Mouse (Mus musculus) olfactory bulb, adult 2 months (tissue): ENCODE measurements around the gene Nr3c2.

Source experiments
- CTCF ChIP-seq: fragments of 200-500 bp; IDR thresholded peaks from 2 replicates; pipeline ENCODE4 v1.5.1; 2012; ENCODE audit warnings: low read depth, mild to moderate bottlenecking, low read length, moderate library complexity; ENCODE audit not compliant: insufficient read depth
- POLR2A ChIP-seq: fragments of 200-500 bp; IDR thresholded peaks from 2 replicates; pipeline ENCODE4 v1.6.1; 2012; ENCODE audit warnings: mild to moderate bottlenecking, low read depth, low read length, moderate library complexity; ENCODE audit not compliant: insufficient read depth

DNA sequence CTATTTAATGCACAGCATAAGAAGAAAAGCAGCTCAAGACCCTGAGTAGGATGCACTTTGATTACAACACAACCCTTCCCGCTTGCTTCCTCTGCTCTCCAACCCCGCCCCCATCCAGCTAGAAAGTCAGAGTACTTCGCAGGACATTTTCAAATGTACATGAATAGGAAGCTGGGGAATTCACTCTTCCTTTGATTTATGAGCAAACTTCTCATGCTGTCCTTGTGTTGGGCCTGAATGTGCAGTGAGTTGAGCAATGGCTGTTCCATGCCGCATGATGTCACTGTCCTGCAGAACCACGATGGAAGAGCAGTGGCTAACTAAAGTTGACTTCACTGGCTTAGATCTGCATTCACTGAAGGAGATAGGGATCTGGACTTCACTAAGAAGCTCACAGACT, 376.3 kb downstream of the Nr3c2 start:
- TF ChIP-seq CTCF, result no peak
- TF ChIP-seq POLR2A, result no peak
